Mouse (Mus musculus) embryo, embryonic 11.5 days (tissue): Measurements from ENCODE around the gene Clip4.
"Not testable (repeated sequence)": the region's sequence is repeated elsewhere in the genome, so short reads cannot be mapped to it uniquely, and the experiment has no call there.

Experiments used
- DNase-seq: peaks from one replicate; pipeline ENCODE4 v3.0.0-alpha.2; 2012; ENCODE audit warnings: low read depth, low spot score

Gene Clip4

GRCm38 (mm10) chr17:71768173-71768572 lies at the start of gene Clip4:
TSS of gene Clip4 (plus strand) at chr17:71768473.
- not testable (repeated sequence) for DNase-seq

- DNase-seq = no peak
Observed at GRCm38 (mm10) chr17:71720434-71720833, 47.8 kb upstream of the Clip4 start.

DNA sequence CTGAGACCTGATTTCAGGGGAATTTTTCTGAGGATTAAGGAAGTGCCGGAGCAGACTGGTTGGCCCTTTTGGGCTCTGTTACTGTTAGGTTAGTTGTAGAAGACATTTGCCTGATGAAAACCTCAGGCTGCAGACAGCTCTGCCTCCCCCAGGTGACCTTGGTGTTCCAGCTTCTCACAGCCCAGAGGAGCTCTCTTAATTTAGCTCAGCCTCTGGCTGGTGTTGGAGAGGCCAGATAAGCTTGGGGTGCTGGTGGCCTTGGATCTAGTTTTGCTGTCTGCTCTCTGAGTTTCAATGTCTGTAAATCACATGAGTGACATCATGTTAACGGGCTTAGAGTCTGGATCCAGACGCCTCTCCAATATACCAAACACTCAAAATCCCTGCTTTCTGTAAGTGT lies 47.3 kb upstream of the Clip4 start:
- no peak for DNase-seq

DNA sequence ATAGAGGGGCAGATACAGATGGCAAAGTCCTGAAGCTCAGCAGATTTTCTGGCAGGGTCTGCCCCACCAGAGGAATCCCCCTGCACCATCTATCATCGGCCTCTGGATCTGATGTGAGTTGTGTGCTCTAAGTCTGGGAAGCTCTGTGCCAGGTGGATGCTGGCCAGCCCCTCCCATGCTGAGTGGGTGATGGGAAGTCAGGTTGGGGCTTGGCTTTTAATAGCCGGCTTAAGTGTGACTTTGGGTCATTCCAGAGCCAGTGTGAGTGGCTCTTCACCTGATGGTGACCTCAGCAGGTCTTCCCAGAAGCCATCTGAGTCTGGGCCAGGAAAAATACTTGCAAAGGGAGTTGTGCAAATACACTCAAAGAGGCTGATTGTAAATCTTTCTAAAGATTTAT lies 37.6 kb upstream of the Clip4 start:
- DNase-seq = no peak

DNA sequence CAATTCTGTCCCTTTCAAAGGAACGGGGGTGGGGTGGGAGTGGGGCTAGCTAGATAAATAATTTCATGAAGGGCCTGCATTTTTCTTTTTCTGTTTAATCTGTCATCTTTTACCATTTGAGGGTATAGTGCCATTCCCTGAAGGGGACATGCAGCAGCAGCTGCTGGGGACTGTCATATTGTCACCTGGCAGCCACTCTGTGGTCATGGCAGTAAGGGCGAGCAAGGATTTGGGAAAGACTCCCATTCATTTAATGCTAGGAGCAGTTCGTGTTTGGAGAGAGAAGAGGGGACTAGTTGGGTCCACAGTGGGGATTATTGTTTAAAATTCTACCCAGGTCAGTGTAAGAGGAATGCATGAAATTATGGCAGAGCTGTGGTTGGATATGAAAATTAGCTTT lies 31.8 kb upstream of the Clip4 start:
- no peak for DNase-seq

DNA sequence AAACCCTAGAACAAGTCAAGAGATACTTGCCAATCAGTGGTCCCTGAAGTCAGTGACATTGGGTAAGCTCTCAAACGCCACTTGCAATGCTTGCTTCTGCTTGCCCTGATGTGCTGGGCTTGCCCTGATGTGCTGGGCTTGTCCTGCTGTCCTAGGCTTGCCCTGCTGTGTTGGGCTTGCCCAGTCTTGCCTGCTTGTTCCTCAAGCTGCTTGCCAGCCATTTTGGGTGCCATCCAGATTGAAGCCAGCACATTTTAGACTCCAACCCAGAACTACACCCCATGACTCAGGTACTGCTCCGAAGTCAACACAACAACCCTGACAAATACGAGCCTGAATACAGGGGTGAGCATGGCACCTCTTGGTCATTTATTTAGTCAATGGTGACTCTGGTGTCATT lies 26.1 kb upstream of the Clip4 start:
- no peak for DNase-seq

DNA sequence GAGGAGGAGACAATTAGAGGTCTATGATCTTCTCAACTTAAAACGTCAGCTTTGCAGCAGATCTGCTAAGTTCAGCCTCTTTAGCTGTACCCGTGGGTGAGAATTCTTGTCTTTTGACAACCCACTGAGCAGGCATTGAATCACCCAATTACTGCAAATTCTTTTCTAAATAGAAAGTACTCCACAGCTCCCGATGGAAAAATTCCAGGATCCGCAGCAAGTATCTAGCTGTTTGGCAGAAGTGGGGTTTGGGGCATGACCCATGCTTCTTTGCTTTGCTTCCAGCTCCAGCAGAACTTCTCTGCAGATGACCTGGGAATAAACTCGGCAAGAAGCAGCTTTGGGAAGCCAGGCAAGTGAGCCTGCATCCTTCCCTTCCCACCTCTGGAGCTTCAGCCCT lies 25.3 kb upstream of the Clip4 start:
- DNase-seq = no peak

DNA sequence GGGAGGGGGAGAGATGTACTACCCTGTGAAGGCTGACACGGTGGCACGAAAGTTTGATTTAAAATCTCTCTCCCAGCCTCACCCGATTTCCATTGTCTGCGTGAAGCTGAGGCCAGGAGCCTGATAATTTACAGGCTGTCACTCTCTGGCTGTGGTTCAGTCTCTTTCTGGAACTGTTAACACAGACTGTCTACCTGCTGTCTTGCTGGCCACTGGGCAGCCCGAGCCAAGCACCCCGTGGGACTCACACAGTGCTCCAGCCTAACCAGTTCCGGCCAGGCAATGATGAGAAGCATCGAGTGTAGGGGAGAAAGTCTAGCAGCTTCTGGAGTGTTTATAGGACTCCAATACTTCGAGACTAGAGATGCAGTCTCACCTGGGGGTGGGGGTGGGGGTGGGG lies 22.2 kb upstream of the Clip4 start:
- DNase-seq = no peak

GRCm38 (mm10) chr17:71747561-71747960 lies 20.7 kb upstream of the Clip4 start:
- DNase-seq = no peak

DNA sequence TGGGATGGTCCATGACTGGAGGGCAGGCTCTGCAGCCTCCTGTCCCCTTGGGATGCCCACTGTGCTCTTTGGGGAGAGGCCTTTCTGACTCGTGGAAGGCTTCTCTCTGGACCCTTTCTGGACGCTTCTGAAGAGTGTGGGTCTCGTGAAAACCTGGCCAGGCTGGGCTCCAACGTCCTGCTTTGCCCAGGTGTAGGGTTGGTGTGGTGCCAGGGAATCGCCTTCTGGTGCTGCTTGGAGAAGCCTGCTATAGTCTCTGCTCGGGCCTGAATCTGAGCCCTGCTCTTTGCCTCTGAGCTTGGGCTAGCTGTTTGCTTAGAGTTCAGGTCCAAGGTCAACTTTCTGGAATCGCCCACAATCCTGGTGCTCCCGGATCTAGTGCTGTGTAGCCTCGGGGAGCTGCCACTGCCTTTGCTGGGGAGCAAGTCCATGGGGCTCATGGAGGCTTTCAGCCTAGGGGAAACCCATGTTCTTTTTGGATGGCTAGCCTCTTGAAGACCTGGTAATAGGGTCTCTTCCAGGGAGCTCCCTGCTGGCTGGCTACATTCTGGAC lies 18.6 kb upstream of the Clip4 start:
- no peak for DNase-seq

- DNase-seq = no peak
Observed at GRCm38 (mm10) chr17:71752831-71753230, 15.4 kb upstream of the Clip4 start, which contains the start of gene Pcare. TSS of gene Pcare (minus strand) at chr17:71752894.

- DNase-seq = no peak
Observed at GRCm38 (mm10) chr17:71760536-71760935, 7.7 kb upstream of the Clip4 start.

DNA sequence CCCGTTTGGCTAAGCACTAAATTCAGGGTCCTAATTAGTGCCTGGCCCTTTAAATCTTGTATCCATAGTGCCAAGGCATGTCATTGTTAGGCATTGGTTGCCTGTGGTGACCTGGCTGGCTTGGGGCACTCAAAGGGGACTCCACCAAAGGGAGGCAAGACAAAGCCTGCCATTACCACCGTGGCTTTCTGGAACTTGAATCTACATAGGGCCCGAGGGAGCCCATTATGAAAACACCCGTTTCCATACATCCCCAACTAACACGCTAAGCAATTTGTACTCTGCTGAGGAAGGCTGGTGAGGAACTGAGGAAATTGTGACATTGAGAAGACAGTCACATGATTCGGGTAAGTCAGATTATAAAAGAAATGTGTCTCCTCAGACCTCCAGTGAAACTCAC lies 1.3 kb downstream of the Clip4 start:
- no peak for DNase-seq

DNA sequence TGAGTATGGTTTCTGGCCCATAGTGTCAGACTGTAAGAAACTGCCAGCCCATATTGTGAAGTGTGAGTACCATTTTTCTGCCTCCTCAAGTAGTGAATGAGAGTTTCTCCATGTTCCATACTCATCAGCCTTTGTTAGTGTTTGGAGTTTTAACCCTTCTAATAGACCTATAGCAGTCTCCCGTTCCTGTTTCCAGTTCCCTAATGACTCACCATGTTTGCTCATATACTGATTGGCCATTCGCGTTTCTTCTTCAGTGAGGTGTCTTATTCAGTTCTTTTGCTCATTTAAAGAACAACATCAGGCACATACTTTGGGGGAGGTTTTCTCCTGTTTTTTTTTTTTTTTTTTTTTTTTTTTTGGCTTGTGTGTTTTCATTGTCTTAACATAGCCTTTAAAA lies 2.4 kb downstream of the Clip4 start:
- DNase-seq = no peak

DNA sequence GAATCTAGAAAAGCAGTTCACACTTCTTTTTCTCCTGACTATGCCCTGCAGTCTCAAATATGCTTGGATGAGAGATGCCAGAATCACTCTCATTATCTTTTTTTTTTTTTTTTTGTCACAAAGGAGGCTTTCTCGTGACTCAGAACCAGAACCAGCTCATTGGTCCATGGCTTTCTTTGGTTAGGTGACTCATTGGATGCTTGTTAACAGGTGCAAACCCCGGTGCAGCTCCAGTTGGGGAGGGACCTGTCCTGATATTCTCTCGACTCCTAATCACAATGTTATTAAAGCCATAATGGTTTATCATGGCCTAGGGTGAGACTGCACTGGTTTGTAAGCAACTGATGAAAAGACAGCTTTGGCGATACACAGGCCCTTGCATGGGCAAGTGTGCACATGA lies 5.9 kb downstream of the Clip4 start:
- DNase-seq = no peak

GRCm38 (mm10) chr17:71775279-71775678 lies 7.0 kb downstream of the Clip4 start:
- DNase-seq = no peak

DNA sequence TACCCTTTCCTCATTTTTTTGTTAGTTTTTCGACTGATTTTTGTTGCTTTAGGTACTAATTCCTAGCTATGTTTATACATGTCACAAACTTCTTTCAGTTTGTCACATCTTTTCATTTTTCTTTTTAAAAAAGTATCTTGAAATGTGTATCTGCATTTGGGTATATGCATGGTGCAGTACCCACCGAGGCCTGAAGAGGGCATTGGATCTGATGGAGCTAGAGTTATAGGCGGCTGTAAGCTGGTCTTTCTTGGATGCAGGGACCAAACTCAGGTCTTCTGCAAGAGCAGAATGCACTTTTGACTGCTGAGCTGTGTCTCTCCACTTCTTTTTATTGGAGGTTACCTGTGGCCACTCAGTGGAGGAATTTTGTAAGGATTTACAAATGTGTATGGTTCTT lies 10.4 kb downstream of the Clip4 start:
- DNase-seq = no peak

DNA sequence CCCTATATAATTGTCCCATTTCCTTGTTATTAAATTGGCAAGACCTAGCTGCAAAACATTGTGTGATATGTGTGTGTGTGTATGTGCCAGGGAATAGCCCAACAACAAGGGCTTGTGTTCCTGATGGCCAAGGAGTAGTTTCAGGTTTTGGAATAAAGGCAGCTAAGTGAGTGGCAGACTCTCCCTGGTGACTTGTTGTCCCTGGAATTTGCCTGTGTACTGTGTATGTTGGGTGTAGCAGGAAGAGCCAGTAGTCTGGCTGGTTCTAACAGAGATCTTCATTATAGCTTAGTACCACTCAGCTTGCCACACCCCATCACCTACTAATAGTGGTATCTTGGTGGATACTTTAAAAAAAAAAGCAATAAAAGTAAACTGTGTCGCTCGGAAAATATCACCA lies 12.2 kb downstream of the Clip4 start:
- no peak for DNase-seq

GRCm38 (mm10) chr17:71780945-71781344 lies 12.7 kb downstream of the Clip4 start:
- no peak for DNase-seq

DNA sequence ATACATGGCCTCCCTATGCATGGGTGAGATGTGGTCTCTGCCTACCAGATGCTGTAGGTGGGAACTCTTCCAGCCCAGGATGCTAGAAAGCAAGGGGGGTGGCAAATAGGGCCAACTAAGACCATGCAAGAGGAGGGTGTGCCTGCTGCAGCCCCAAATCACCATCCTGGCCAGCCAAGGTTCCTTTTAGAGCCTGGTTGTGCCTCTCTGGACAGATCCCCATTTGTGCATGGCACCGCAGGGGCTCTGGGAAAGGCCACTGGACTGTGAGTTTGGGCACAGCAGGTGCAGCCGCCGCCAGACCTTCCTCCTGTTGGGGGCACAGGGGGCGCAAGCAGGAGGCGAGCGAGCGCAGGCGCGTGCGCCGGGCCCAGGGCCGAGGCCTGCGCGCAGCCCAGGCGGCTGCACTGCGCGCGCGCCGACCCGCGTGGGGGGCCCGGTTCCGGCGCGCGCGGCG lies 14.0 kb downstream of the Clip4 start:
- DNase-seq = no peak

GRCm38 (mm10) chr17:71782699-71783365 lies 14.6 kb downstream of the Clip4 start:
- DNase-seq = no peak

GRCm38 (mm10) chr17:71783366-71783735 lies 15.1 kb downstream of the Clip4 start:
- no peak for DNase-seq

DNA sequence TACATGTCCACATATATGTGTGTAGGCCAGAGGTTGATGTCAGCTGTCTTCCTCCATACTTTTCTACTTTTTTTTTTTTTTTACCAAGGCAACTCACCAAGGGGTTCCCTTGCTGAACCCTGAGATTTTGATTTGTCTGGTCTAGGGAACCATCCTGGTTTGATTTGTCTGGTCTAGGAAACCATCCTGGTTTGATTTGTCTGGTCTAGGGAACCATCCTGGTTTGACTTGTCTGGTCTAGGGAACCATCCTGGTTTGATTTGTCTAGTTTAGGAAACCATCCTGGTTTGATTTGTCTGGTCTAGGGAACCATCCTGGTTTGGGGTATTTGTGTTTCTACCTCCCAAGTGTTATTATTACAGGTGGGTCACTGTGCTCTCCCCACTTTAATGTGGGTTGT lies 18.2 kb downstream of the Clip4 start:
- no peak for DNase-seq

DNA sequence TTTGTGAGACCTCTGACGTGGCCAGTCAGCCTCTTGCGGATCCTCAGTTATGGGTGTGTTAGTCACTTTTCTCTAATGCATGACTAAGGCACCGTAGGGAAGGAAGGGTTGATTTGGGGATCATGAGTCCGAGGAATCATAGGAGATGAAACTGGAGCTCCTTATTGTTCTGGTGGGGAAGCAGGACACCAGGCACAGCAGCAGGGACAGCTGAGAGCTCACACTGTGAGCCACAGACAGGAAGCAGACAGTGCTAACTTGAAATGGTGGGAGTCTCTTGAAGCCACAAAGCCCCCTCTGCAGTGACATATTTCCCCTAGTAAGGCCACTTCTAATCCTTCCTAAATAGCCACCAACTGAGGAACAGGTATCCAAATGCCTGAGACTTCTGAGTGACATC lies 22.8 kb downstream of the Clip4 start:
- DNase-seq = no peak
